Comparison of ENCODE assay signal across 8 mouse cellular contexts in genomic region chr10:127534036-127534928, GRCm38 (mm10). TPM values are rescaled to one million over a fixed set of nuclear protein-coding genes. Genes with fewer than 3 reads are reported as not detected.
DNase-seq lines count a peak whose midpoint lies in the region; ATAC-seq and TF ChIP-seq lines count a peak whose summit lies in the region.

Nxph4 (minus strand) TSS chr10:127534559.

- under 1% methylated on average over 73 of the region's 78 CpGs for WGBS in hindbrain, embryonic 14.5 days
- under 1% methylated on average over 76 of the region's 78 CpGs for WGBS in liver, embryonic 11.5 days
- under 1% methylated on average over 66 of the region's 78 CpGs for WGBS in stomach, embryonic 16.5 days

- peak within 1 kb of the TSS; percentile 81 for H3K9ac ChIP-seq in hindbrain, embryonic 14.5 days
- H3K9ac ChIP-seq in liver, embryonic 11.5 days (ENCODE audit: low read depth, low read length) = no peak within 1 kb of the TSS
- peak within 1 kb of the TSS; percentile 71 for H3K9ac ChIP-seq in stomach, embryonic 16.5 days (ENCODE audit: low read length)

- H3K4me3 ChIP-seq in bone marrow macrophage, adult 2 months (ENCODE audit: insufficient read depth, low read length) = peak within 1 kb of the TSS; percentile 30
- H3K4me3 ChIP-seq in hindbrain, embryonic 14.5 days (replicated peaks; ENCODE audit: low read length) = peak within 1 kb of the TSS; percentile 65
- peak within 1 kb of the TSS; percentile 45 for H3K4me3 ChIP-seq in liver, embryonic 11.5 days (ENCODE audit: low read depth, low read length)
- H3K4me3 ChIP-seq in stomach, embryonic 16.5 days (replicated peaks; ENCODE audit: low read length) = peak within 1 kb of the TSS; percentile 51

- ATAC-seq in hindbrain, embryonic 14.5 days (ENCODE audit: low FRiP score) = no peak
- peak; percentile 16 for ATAC-seq in liver, embryonic 11.5 days (replicated peaks; ENCODE audit: low FRiP score)
- ATAC-seq in stomach, embryonic 16.5 days (ENCODE audit: insufficient read depth, low FRiP score) = peak; percentile 34; the same call in 1 of the 2 replicates
- no peak for ATAC-seq in granulocyte monocyte progenitor cell, adult 5-6 weeks (replicated peaks; ENCODE audit: poor library complexity, severe bottlenecking)

- H3K4me1 ChIP-seq in bone marrow macrophage, adult 2 months (ENCODE audit: control insufficient read depth, insufficient read depth, low read length) = no peaks in the 10 kb centered on the region
- H3K4me1 ChIP-seq in hindbrain, embryonic 14.5 days (replicated peaks; ENCODE audit: control insufficient read depth, insufficient read depth, low read length) = peaks cover 55% of the 10 kb centered on the region
- H3K4me1 ChIP-seq in liver, embryonic 11.5 days (replicated peaks; ENCODE audit: control insufficient read depth, insufficient read depth, low read length) = peaks cover 11% of the 10 kb centered on the region
- H3K4me1 ChIP-seq in stomach, embryonic 16.5 days (ENCODE audit: control insufficient read depth, insufficient read depth, low read length) = peaks cover 21% of the 10 kb centered on the region

- TF ChIP-seq POLR2A in bone marrow macrophage, adult 2 months (IDR thresholded peaks at IDR 0.05; ENCODE audit: borderline replicate concordance, low read depth, low read length) = no peak

- no peaks in the 10 kb centered on the region for H3K9me3 ChIP-seq in hindbrain, embryonic 14.5 days (ENCODE audit: control insufficient read depth, low read length)
- H3K9me3 ChIP-seq in liver, embryonic 11.5 days (ENCODE audit: control insufficient read depth, low read length) = no peaks in the 10 kb centered on the region
- no peaks in the 10 kb centered on the region for H3K9me3 ChIP-seq in stomach, embryonic 16.5 days (replicated peaks; ENCODE audit: control insufficient read depth, low read length)

- H3K36me3 ChIP-seq in hindbrain, embryonic 14.5 days (replicated peaks; ENCODE audit: control insufficient read depth, insufficient read depth) = peaks cover 12% of the 10 kb centered on the region
- H3K36me3 ChIP-seq in liver, embryonic 11.5 days (ENCODE audit: control insufficient read depth, insufficient read depth, low read length) = peaks cover 2% of the 10 kb centered on the region; the same call in 1 of the 2 replicates
- 0 out of 2 replicates have a peak, but pooled peaks cover 3% of the 10 kb centered on the region for H3K36me3 ChIP-seq in stomach, embryonic 16.5 days (ENCODE audit: control insufficient read depth, insufficient read depth, low read length)

- peak; percentile 63 for DNase-seq in left cerebral cortex, postnatal 4 days
- no peak for DNase-seq in left cerebral cortex, postnatal 10 days (ENCODE audit: extremely low spot score in 1 of 2, low spot score in 2 of 2)
- DNase-seq in hindbrain, embryonic 14.5 days (ENCODE audit: low spot score) = no peak
- no peak for DNase-seq in liver, embryonic 11.5 days (ENCODE audit: low spot score)
- DNase-seq in layer of hippocampus, adult 9-11 months = no peak

- H3K27ac ChIP-seq in bone marrow macrophage, adult 2 months (ENCODE audit: insufficient read depth, low read depth, low read length) = no peak within 1 kb of the TSS
- peak within 1 kb of the TSS; percentile 86 for H3K27ac ChIP-seq in hindbrain, embryonic 14.5 days
- H3K27ac ChIP-seq in liver, embryonic 11.5 days (ENCODE audit: low read depth, low read length) = no peak within 1 kb of the TSS
- H3K27ac ChIP-seq in stomach, embryonic 16.5 days (ENCODE audit: low read length) = no peak within 1 kb of the TSS

- peaks cover 21% of the 10 kb centered on the region for H3K27me3 ChIP-seq in hindbrain, embryonic 14.5 days (ENCODE audit: control insufficient read depth, insufficient read depth, low read length)
- H3K27me3 ChIP-seq in liver, embryonic 11.5 days (replicated peaks; ENCODE audit: control insufficient read depth, insufficient read depth, low read length) = peaks cover 83% of the 10 kb centered on the region
- H3K27me3 ChIP-seq in stomach, embryonic 16.5 days (ENCODE audit: control insufficient read depth, insufficient read depth, low read length) = peaks cover 73% of the 10 kb centered on the region

- peak within 1 kb of the TSS; percentile 84 for H3K4me2 ChIP-seq in hindbrain, embryonic 14.5 days (replicated peaks)
- H3K4me2 ChIP-seq in liver, embryonic 11.5 days = peak within 1 kb of the TSS; percentile 69
- peak within 1 kb of the TSS; percentile 92 for H3K4me2 ChIP-seq in stomach, embryonic 16.5 days (ENCODE audit: low read depth, low read length)

- no peak for TF ChIP-seq CTCF in bone marrow macrophage, adult 2 months (IDR thresholded peaks at IDR 0.05; ENCODE audit: low read depth, low read length)

- intact Hi-C loops in left cerebral cortex, postnatal 4 days (cut with DNase I) = loop anchor here (10.0 kb wide), 1 partner anchor 199 kb away; no protein-coding TSS in a partner anchor
- intact Hi-C loops in left cerebral cortex, postnatal 10 days (cut with DNase I) = no loop called here

RNA-seq across cellular contexts. Expression of gene Nxph4, which starts in this region (rescaled TPM):
- total RNA-seq in left cerebral cortex, postnatal 4 days (2021) = 10 to 100 TPM; 12.9 to 14.4 TPM
- total RNA-seq in left cerebral cortex, postnatal 10 days (2021) = 1 to 10 TPM; 5.8 to 8.5 TPM
- polyA plus RNA-seq in bone marrow macrophage, adult 2 months (2012; ENCODE audit: insufficient read depth, insufficient read length, missing spikeins) = not detected in 2 replicates
- 94.1 and 105 TPM in 2 replicates for polyA plus RNA-seq in hindbrain, embryonic 14.5 days (2014; fragmentation: Nextera tagmentation; extraction: Ambion mirVana)
- 0.56 TPM in 1 of 2 replicates, not detected in the other for polyA plus RNA-seq in liver, embryonic 11.5 days (2014; fragmentation: Nextera tagmentation; extraction: Ambion mirVana)
- polyA plus RNA-seq in stomach, embryonic 16.5 days (2015; fragmentation: Nextera tagmentation; extraction: Ambion mirVana) = 3.4 and 4.6 TPM in 2 replicates
- not detected in 2 replicates for total RNA-seq in granulocyte monocyte progenitor cell, adult 5-6 weeks (2014; fragmentation: Nextera tagmentation)
- not detected in 2 replicates for total RNA-seq in granulocyte monocyte progenitor cell, adult 5-6 weeks (2017)

Comparison
In these comparisons a context has a peak if more than half of its experiments do, and no peak if none do; other contexts are left out.
1. RNA of gene Nxph4 (total RNA-seq): 12.9 to 14.4 TPM in left cerebral cortex, postnatal 4 days and 5.8 to 8.5 TPM in left cerebral cortex, postnatal 10 days; not detected in granulocyte monocyte progenitor cell, adult 5-6 weeks; every median in the first group is over 4 times any median in the second.
2. RNA of gene Nxph4 (polyA plus RNA-seq): 94.1 to 105 TPM in hindbrain, embryonic 14.5 days; 3.4 to 4.6 TPM in stomach, embryonic 16.5 days, 0.56 TPM in liver, embryonic 11.5 days and not detected in bone marrow macrophage, adult 2 months; every median in the first group is over 10 times any median in the second.
3. Peak in ATAC-seq, H3K4me3 ChIP-seq and H3K4me2 ChIP-seq in liver, embryonic 11.5 days; RNA of the gene not detected or under 1 TPM.
4. Peak in every context shown above with its lines, with median percentiles within 50 percentile points of each other: H3K4me3 ChIP-seq and H3K4me2 ChIP-seq.